Mouse (Mus musculus) bone marrow macrophage, adult 2 months (primary cell): ENCODE measurements around the gene Gm47985. TPM values are rescaled to one million over a fixed set of nuclear protein-coding genes. Genes with fewer than 3 reads are reported as not detected.

ENCODE experiments used
- H3K27ac ChIP-seq: 2 replicates; pipeline ENCODE4 v1.5.1; 2012; ENCODE audit warnings: low read depth, low read length; ENCODE audit not compliant: insufficient read depth
- H3K4me1 ChIP-seq: 2 replicates; pipeline ENCODE4 v1.6.1; 2012; ENCODE audit warnings: low read length; ENCODE audit not compliant: control insufficient read depth, insufficient read depth
- H3K4me3 ChIP-seq: 2 replicates; pipeline ENCODE4 v1.5.1; 2012; ENCODE audit warnings: mild to moderate bottlenecking, low read length, moderate library complexity; ENCODE audit not compliant: insufficient read depth
- CTCF ChIP-seq: IDR thresholded peaks from 2 replicates; pipeline ENCODE4 v1.5.1; 2012; ENCODE audit warnings: low read depth, mild to moderate bottlenecking, low read length, moderate library complexity
- POLR2A ChIP-seq: IDR thresholded peaks from 2 replicates; pipeline ENCODE4 v1.6.1; 2012; ENCODE audit warnings: mild to moderate bottlenecking, low read depth, low read length, borderline replicate concordance
- polyA plus RNA-seq: library from polyadenylated mRNA; stranded (reverse); fragments of >200 nt; gene quantifications from 2 replicates; pipeline ENCODE4 v1.2.4, GENCODE M21; 2012; ENCODE audit not compliant: missing spikeins, insufficient read depth, insufficient read length

Gene Gm47985
- polyA plus RNA-seq, 1 experiment: not detected

- no peak overlapping the region for H3K27ac ChIP-seq
- H3K4me1 ChIP-seq: peaks cover 6% of the 10 kb centered on the region
- no peak overlapping the region for H3K4me3 ChIP-seq
- TF ChIP-seq POLR2A (no peak), CTCF (no peak)
Observed at GRCm38 (mm10) chr1:151227506-151227905, 45.2 kb downstream of the Gm47985 start.

- TF ChIP-seq CTCF (no peak), POLR2A (no peak)
- H3K27ac ChIP-seq: no peak overlapping the region
- H3K4me1 ChIP-seq: peaks cover 6% of the 10 kb centered on the region
- H3K4me3 ChIP-seq: no peak overlapping the region
Observed at GRCm38 (mm10) chr1:151228320-151228989, 46.1 kb downstream of the Gm47985 start.

GRCm38 (mm10) chr1:151232346-151232745 lies 50.0 kb downstream of the Gm47985 start:
- Histone ChIP-seq H3K4me3 (no peak overlapping the region), H3K27ac (no peak overlapping the region), H3K4me1 (peaks cover 6% of the 10 kb centered on the region)
- no peak for TF ChIP-seq POLR2A

GRCm38 (mm10) chr1:151233756-151234155 lies 51.4 kb downstream of the Gm47985 start:
- Histone ChIP-seq H3K4me1 (peaks cover 4% of the 10 kb centered on the region), H3K27ac (no peak overlapping the region), H3K4me3 (no peak overlapping the region)
- no peak for TF ChIP-seq POLR2A

Other genes with a start within 250 kb of the Gm47985 start
- 0.69 TPM in 1 of 2 replicates, not detected in the other for gene Hmcn1, start 189.1 kb upstream of the Gm47985 start, polyA plus RNA-seq
- gene Gm8947, start 9.8 kb downstream of the Gm47985 start, polyA plus RNA-seq: not detected in 2 replicates
- gene Gm47995, start 15.9 kb downstream of the Gm47985 start, polyA plus RNA-seq: not detected in 2 replicates
- not detected in 2 replicates for gene 3110040M04Rik, start 21.6 kb downstream of the Gm47985 start, polyA plus RNA-seq
- not detected in 2 replicates for gene Gm47996, start 27.6 kb downstream of the Gm47985 start, polyA plus RNA-seq
- gene Ivns1abp, start 161.9 kb downstream of the Gm47985 start, polyA plus RNA-seq: 115 and 122 TPM in 2 replicates
- gene Swt1, start 245.9 kb downstream of the Gm47985 start, polyA plus RNA-seq: 17.3 and 17.4 TPM in 2 replicates
- 41.4 and 42.2 TPM in 2 replicates for gene Trmt1l, start 246.0 kb downstream of the Gm47985 start, polyA plus RNA-seq